Mouse (Mus musculus): ENCODE results near the gene Ptbp1.

- TF ChIP-seq CTCF (conservative IDR thresholded peaks at IDR 0.05; ENCODE audit: insufficient read depth, insufficient read length, low read depth, low read length) (no peak), POLR2A (IDR thresholded peaks at IDR 0.05; ENCODE audit: low read depth, low read length) (no peak)
Measured at GRCm38 (mm10) chr10:79880721-79881120, 26.5 kb downstream of the Ptbp1 start.

Measured in kidney, adult 2 months (tissue).